Mouse (Mus musculus) bone marrow macrophage, adult 2 months (primary cell): ENCODE measurements around the gene Mettl22.

Experiments
- CTCF ChIP-seq: IDR thresholded peaks from 2 replicates; pipeline ENCODE4 v1.5.1; 2012; ENCODE audit warnings: low read depth, mild to moderate bottlenecking, low read length, moderate library complexity
- POLR2A ChIP-seq: IDR thresholded peaks from 2 replicates; pipeline ENCODE4 v1.6.1; 2012; ENCODE audit warnings: mild to moderate bottlenecking, low read depth, low read length, borderline replicate concordance

DNA sequence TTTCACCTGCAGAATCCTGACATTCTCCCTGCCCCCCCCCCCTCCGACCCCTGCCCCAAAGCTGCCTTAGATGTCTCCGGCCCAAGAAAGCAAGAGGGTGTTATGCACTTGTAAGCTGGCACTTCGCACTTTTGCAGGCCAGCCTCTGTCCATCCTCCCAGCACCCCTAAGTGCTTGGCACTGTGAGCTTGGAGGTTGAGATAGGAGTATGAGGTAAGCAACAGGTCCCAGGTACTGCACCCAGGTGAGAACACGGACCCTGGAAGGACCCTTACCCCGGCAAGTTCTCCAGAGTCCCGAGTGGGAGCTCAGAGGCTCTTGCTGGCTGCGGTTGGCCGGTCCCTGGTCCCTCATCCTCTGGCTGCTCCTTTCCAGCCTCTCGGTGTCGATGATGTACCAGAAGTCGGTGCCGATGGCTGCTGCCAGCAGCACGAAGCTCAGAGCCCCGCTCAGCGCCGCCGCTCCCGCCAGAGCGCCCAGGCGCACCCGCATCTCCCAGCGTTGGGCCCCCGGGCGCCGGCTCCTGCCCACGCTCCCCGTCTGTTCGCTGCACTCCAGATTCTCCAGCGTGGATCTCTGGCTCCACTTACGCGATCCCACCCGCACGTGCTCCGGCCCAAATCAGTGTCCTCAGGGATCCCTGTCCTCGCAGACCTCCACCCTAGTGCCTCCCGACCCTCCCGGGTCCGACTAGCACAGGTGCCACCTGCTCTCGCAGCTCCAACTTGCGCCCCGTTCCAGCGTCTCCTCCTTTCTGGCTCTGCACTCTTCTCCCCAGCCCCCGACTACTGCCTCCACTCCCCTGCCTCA lies 46.2 kb upstream of the Mettl22 start:
- TF ChIP-seq POLR2A = no peak
- no peak for TF ChIP-seq CTCF
